Mouse (Mus musculus) mesoderm, embryonic 11.5 days (tissue): ENCODE measurements around the gene Rps5.
"Not testable (repeated sequence)": the region's sequence is repeated elsewhere in the genome, so short reads cannot be mapped to it uniquely, and the experiment has no call there.

ENCODE experiments used
- DNase-seq: peaks from one replicate; pipeline ENCODE4 v3.0.0-alpha.2; 2012; ENCODE audit warnings: low read depth, low spot score

Gene Rps5

DNA sequence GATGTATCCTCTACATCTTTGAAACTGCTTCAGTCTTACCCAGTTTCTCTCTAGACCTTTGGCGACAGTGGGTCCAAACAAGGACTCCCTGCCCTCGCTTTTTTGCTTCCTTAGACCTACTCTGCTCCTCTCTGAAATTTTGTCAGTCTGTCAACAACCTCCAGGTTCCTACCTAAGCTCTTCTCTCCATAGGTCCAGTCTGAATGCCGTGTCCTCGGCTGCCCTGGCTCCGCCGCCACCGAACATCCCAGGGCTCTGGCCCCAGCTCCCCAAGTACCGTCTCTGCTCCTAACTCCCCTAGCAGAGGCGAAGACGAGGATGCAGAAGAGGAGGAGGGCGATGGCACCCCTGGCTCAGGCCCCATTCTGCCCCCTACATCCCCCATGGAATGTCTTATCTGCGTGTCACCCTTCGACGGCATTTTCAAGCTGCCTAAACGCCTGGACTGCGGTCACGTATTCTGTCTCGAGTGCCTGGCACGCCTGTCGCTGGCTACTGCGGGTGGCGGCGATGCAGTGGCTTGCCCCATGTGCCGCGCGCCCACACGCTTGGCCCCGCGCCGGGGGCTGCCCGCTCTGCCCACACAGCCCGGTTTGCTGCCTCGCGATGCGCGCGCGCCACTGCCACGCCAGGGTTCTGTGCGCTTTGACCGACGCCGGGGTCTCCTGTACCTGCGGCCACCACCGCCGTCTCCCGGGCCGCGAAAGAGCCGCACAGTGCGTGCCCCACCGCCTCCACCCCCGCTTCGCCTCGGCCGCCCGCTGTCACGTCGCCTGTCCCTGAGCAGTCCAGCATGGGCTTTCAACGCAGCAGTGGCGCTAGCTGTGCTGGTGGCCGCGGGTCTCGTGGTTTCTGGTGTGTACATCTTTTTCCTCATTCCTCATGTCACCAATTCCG, 5.9 kb downstream of the Rps5 start:
- DNase-seq: peak; percentile 26

GRCm38 (mm10) chr7:12933615-12934140, 11.6 kb downstream of the Rps5 start:
- DNase-seq: no peak

- no peak for DNase-seq
Measured at GRCm38 (mm10) chr7:12934808-12935207, 12.7 kb downstream of the Rps5 start.

DNA sequence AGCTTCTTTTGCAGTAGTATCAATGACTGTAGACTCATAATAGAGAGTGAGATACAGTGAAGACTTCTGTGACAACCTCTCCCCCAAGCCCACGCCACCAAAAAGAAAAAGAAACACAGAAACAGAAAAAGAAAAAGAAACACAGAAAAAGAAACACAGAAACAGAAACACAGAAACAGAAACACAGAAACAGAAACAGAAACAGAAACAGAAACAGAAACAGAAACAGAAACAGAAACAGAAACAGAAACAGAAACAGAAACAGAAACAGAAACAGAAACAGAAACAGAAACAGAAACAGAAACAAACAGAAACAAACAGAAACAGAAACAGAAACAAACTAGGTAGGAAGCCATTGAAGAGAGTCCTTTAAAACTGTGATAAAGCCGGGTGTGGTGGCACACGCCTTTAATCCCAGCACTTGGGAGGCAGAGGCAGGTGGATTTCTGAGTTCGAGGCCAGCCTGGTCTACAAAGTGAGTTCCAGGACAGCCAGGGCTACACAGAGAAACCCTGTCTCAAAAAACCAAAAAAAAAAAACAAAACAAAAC, 15.2 kb downstream of the Rps5 start:
- not testable (repeated sequence) for DNase-seq

GRCm38 (mm10) chr7:12940599-12940998, 18.5 kb downstream of the Rps5 start:
- DNase-seq: no peak

DNA sequence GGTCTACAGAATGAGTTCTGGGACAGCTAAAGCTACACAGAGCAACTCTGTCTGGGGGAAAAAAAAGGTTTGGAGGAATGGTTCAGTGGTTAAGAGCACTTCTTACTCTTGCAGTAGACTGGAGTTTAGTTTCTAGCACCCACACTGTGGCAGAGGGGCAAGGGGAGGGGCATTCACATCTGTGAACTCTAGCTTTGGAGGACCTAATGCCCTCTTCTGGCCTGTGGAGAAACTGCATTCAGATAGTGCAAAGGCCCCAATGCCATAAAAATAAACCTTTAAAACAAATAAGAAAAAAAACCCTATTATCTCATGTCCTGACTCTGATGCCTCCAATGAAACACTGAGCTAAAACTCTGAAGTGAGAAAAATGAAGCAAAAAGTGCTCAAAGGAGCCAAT, 21.4 kb downstream of the Rps5 start:
- DNase-seq: no peak

DNA sequence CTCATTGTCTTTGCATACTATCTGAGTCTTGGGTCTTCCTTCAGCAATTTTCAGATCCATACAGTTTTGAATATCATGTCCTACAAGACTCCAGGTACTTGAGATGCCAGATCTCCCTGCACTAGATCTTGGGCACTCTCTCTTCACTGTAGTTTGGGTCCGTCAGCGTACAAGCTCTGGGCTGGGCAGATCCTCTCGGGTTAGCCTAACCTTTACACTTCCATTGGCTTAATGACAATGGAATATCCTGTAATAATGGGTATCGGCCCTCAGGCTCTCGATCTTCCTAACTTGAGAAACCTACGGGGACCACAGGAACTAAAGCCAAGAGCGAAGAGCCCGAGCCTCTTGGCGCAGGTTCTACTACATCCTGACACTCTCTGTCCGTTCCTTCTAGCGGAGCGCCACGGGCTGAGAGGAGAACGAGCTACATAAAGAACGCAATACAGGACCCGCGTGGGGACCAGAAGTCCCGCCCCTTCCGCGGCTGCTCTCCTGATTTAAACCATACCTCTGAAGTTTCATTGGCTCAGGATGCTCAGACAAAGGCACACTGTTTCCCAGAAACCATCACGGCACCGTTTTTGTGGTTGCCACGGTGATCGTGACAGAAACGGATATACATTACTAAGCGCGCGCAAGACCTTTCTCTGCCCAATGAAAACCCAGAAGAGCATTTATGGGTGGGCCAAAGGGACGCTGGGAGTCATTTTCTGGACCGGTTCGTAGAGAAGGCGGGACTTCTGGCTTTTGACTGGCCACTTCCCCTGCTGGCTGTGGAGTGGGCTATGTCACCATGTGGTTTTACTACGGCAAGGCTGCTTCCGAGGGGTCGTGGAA, 27.2 kb downstream of the Rps5 start:
- DNase-seq: peak; percentile 96

GRCm38 (mm10) chr7:12949872-12950229, 27.8 kb downstream of the Rps5 start:
- DNase-seq: no peak

DNA sequence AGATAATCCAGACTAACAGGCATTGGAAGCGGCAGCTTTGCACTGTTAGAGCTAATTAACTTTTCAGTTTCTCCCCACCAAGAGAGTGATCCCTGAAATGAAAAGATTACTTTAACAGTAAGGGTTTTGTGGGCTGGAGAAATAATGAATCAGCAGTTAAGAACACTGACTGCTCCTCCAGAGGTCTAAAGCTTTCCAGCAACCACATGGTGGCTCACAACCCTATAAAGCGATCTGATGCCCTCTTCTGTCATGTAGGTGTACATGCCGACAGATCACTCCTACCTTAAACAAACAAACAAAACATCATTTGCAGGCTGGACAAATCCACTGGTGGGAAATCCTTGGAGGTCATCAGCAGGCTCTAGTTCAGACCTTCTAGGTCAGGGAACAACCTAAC, 32.8 kb downstream of the Rps5 start:
- DNase-seq: no peak

DNA sequence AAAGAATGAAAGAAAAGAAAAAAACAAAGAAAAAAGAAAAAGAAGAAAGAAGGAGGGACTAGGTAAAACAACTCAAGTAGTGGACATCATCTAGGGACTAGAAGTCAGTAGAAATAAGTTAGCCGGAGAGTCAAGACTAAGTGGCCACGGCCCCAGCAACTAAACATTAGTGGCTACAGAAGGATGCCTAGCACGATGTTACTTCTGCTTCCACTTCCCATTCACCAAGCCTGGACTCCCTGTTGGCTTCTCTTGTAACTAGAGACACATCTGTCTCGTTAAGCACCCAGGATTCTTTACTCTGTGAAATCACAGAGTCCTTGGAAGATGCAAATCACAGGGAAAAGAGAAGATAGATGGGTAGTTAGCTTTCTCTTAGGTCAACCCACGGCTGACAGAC, 35.4 kb downstream of the Rps5 start:
- DNase-seq: no peak

GRCm38 (mm10) chr7:12958948-12959347, 36.9 kb downstream of the Rps5 start:
- DNase-seq: no peak

DNA sequence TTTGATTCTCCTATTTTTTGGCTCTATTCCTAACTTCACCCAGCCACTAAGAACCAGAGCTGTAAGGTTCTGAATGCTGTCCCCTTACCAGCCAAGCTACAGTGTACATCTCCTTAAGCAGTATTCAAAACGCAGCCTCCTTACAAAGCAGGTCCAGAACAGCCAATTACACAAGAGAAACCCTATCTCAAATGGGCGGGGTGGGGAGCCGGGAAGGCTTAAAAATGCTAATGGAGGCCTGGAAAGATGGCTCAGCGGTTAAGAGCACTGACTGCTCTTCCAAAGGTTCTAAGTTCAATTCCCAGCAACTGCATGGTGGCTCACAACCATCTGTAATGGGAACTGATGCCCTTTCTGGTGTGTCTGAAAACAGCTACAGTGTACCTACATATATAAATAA, 37.6 kb downstream of the Rps5 start:
- DNase-seq: no peak

DNA sequence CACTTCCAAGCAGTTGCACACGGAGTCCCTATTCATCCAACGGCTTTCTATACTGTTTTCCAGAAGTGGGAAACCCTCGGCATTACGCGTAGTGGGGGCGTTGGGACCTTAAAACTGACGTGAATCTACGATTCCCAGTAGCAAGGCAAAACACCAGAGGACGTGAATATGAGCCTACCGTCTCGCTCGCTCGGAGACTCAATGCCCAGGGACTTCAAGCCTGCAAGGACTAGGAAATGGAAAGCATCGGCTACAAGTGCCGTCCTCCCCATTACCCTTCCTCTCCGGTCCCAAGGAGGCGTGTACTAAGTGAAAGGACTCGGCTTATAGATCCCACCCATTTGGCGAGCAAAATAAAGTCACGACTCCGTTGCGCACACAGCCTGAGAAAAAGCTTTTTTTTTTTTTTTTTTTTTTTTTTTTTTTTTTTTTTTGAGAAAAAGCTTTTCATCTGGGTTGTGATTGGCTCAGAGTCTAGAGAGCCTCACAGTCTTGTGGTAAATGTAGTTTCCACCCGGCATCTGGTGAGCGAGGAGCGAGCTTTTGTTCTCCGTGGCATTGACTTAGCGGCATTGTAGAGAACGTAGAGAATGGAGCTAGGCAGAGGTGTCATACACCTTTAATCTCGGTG, 39.5 kb downstream of the Rps5 start:
- peak; percentile 72 for DNase-seq

GRCm38 (mm10) chr7:12965678-12966091, 43.6 kb downstream of the Rps5 start, which contains the start of gene Zfp324:
TSS of gene Zfp324 (plus strand) at chr7:12965838.
- DNase-seq: peak; percentile 87

GRCm38 (mm10) chr7:12966104-12966845, 44.2 kb downstream of the Rps5 start:
- no peak for DNase-seq

- no peak for DNase-seq
Measured at GRCm38 (mm10) chr7:12970906-12971305, 48.8 kb downstream of the Rps5 start.
